Mouse (Mus musculus) testis, adult 2 months (tissue): Measurements from ENCODE around the gene Ovch2.

ENCODE experiments used
- CTCF ChIP-seq: fragments of 200-500 bp; IDR thresholded peaks from 2 replicates; pipeline ENCODE4 v1.5.1; 2012; ENCODE audit warnings: low read depth, mild to moderate bottlenecking, inconsistent platforms, low read length, moderate library complexity; ENCODE audit not compliant: control insufficient read depth, insufficient read depth, insufficient replicate concordance
- POLR2A ChIP-seq: fragments of 200-500 bp; IDR thresholded peaks from 2 replicates; pipeline ENCODE4 v1.6.1; 2012; ENCODE audit warnings: low read depth, mild to moderate bottlenecking, inconsistent platforms, low read length, moderate library complexity; ENCODE audit not compliant: control insufficient read depth

- TF ChIP-seq CTCF (no peak), POLR2A (no peak)
Measured at GRCm38 (mm10) chr7:107733162-107733561, 67.8 kb downstream of the Ovch2 start.
